ENCODE assay signal across 8 mouse cellular contexts in the genomic region with DNA sequence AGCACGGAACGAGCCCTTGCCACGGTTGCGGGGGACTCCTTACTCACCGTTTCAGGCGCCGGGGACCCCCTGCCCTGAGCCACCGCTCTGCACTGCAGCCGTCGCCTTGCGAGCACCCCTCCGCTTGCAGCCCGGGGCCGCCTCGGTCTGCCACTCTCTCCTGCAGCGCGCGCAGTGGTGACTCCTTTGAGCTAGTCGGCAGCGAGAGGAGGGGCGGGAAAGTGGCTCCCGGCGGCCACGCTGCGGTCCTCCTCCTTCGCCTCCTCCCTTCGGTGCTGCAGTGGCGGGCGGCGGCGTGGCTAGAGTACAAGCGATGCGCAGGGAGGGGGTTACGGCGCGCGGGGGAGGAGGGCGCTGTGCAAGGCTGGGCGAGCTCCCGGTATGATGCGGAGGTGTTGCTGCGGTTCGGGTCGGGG. TPM values are rescaled to one million over a fixed set of nuclear protein-coding genes. Genes with fewer than 3 reads are reported as not detected.
DNase-seq lines count a peak whose midpoint lies in the region; ATAC-seq lines count a peak whose summit lies in the region.

Sv2c (minus strand) TSS at position 177 of the 416 bp plus-strand sequence.

- no peak for ATAC-seq in heart, embryonic 12.5 days (ENCODE audit: insufficient number of reproducible peaks, low FRiP score)
- ATAC-seq in embryonic facial prominence, embryonic 15.5 days (ENCODE audit: insufficient number of reproducible peaks, low FRiP score, low TSS enrichment, low read depth), result peak; percentile 57; the same call in 1 of the 2 replicates
- peak; percentile 77 for ATAC-seq in hindbrain, embryonic 13.5 days (ENCODE audit: low FRiP score)
- ATAC-seq in neural tube, embryonic 14.5 days (ENCODE audit: low read depth), result peak; percentile 72
- no peak for ATAC-seq in erythroid progenitor cell, adult 5-6 weeks (replicated peaks; ENCODE audit: low FRiP score, poor library complexity, severe bottlenecking)

- no peak for DNase-seq in heart, adult 8-10 months (ENCODE audit: low spot score)
- DNase-seq in adrenal gland, adult 2 months, result peak; percentile 49
- DNase-seq in limb, embryonic 10.5 days (ENCODE audit: low spot score), result peak; percentile 83

- H3K4me1 ChIP-seq in heart, embryonic 12.5 days (replicated peaks), result peaks cover 31% of the 10 kb centered on the region
- H3K4me1 ChIP-seq in embryonic facial prominence, embryonic 15.5 days, result peaks cover 30% of the 10 kb centered on the region
- peaks cover 36% of the 10 kb centered on the region for H3K4me1 ChIP-seq in hindbrain, embryonic 13.5 days (replicated peaks)
- peaks cover 32% of the 10 kb centered on the region for H3K4me1 ChIP-seq in limb, embryonic 10.5 days
- H3K4me1 ChIP-seq in neural tube, embryonic 14.5 days (ENCODE audit: control insufficient read depth, insufficient read depth, low read length), result no peaks in the 10 kb centered on the region; the same call in 1 of the 2 replicates

- peak within 1 kb of the TSS; percentile 33 for H3K9ac ChIP-seq in heart, embryonic 12.5 days
- H3K9ac ChIP-seq in embryonic facial prominence, embryonic 15.5 days, result no peak within 1 kb of the TSS
- H3K9ac ChIP-seq in hindbrain, embryonic 13.5 days, result peak within 1 kb of the TSS; percentile 75
- H3K9ac ChIP-seq in neural tube, embryonic 14.5 days (replicated peaks; ENCODE audit: low read depth, low read length), result peak within 1 kb of the TSS; percentile 62

- H3K27ac ChIP-seq in heart, embryonic 12.5 days (ENCODE audit: poor library complexity, severe bottlenecking), result no peak within 1 kb of the TSS
- no peak within 1 kb of the TSS for H3K27ac ChIP-seq in embryonic facial prominence, embryonic 15.5 days (replicated peaks)
- H3K27ac ChIP-seq in hindbrain, embryonic 13.5 days, result peak within 1 kb of the TSS; percentile 92
- peak within 1 kb of the TSS; percentile 70 for H3K27ac ChIP-seq in limb, embryonic 10.5 days
- peak within 1 kb of the TSS; percentile 88 for H3K27ac ChIP-seq in neural tube, embryonic 14.5 days (ENCODE audit: low read depth, low read length)

- H3K4me3 ChIP-seq in heart, embryonic 12.5 days, result peak within 1 kb of the TSS; percentile 53
- peak within 1 kb of the TSS; percentile 47 for H3K4me3 ChIP-seq in embryonic facial prominence, embryonic 15.5 days (replicated peaks)
- peak within 1 kb of the TSS; percentile 60 for H3K4me3 ChIP-seq in hindbrain, embryonic 13.5 days
- H3K4me3 ChIP-seq in limb, embryonic 10.5 days, result peak within 1 kb of the TSS; percentile 62
- peak within 1 kb of the TSS; percentile 58 for H3K4me3 ChIP-seq in neural tube, embryonic 14.5 days (ENCODE audit: low read depth, low read length)

- no peaks in the 10 kb centered on the region for H3K36me3 ChIP-seq in heart, embryonic 12.5 days
- no peaks in the 10 kb centered on the region for H3K36me3 ChIP-seq in embryonic facial prominence, embryonic 15.5 days
- no peaks in the 10 kb centered on the region for H3K36me3 ChIP-seq in hindbrain, embryonic 13.5 days
- no peaks in the 10 kb centered on the region for H3K36me3 ChIP-seq in limb, embryonic 10.5 days
- H3K36me3 ChIP-seq in neural tube, embryonic 14.5 days (ENCODE audit: control insufficient read depth, insufficient read depth, low read length), result no peaks in the 10 kb centered on the region

- peak within 1 kb of the TSS; percentile 99 for H3K4me2 ChIP-seq in heart, embryonic 12.5 days
- H3K4me2 ChIP-seq in embryonic facial prominence, embryonic 15.5 days (replicated peaks), result peak within 1 kb of the TSS; percentile 85
- H3K4me2 ChIP-seq in hindbrain, embryonic 13.5 days, result peak within 1 kb of the TSS; percentile 89
- peak within 1 kb of the TSS; percentile 76 for H3K4me2 ChIP-seq in neural tube, embryonic 14.5 days (ENCODE audit: low read depth, low read length)

- WGBS in heart, embryonic 12.5 days, result under 1% methylated on average over 39 of the region's 44 CpGs
- WGBS in embryonic facial prominence, embryonic 15.5 days, result under 1% methylated on average over 41 of the region's 44 CpGs
- under 1% methylated on average over 44 of the region's 44 CpGs for WGBS in hindbrain, embryonic 13.5 days
- under 1% methylated on average over 34 of the region's 44 CpGs for WGBS in limb, embryonic 10.5 days
- 2% methylated on average over 43 of the region's 44 CpGs for WGBS in neural tube, embryonic 14.5 days

- H3K27me3 ChIP-seq in heart, embryonic 12.5 days (replicated peaks), result peaks cover 76% of the 10 kb centered on the region
- H3K27me3 ChIP-seq in embryonic facial prominence, embryonic 15.5 days, result peaks cover 70% of the 10 kb centered on the region
- H3K27me3 ChIP-seq in hindbrain, embryonic 13.5 days, result peaks cover 31% of the 10 kb centered on the region
- peaks cover 90% of the 10 kb centered on the region for H3K27me3 ChIP-seq in limb, embryonic 10.5 days (ENCODE audit: low read depth, poor library complexity, severe bottlenecking)
- peaks cover 4% of the 10 kb centered on the region; the same call in 1 of the 2 replicates for H3K27me3 ChIP-seq in neural tube, embryonic 14.5 days (ENCODE audit: control insufficient read depth, insufficient read depth, low read length)

- H3K9me3 ChIP-seq in heart, embryonic 12.5 days (replicated peaks), result no peaks in the 10 kb centered on the region
- no peaks in the 10 kb centered on the region for H3K9me3 ChIP-seq in embryonic facial prominence, embryonic 15.5 days (replicated peaks)
- no peaks in the 10 kb centered on the region for H3K9me3 ChIP-seq in hindbrain, embryonic 13.5 days
- no peaks in the 10 kb centered on the region for H3K9me3 ChIP-seq in limb, embryonic 10.5 days (replicated peaks)
- H3K9me3 ChIP-seq in neural tube, embryonic 14.5 days (ENCODE audit: control insufficient read depth, low read length), result no peaks in the 10 kb centered on the region

RNA-seq across cellular contexts. Expression of gene Sv2c, which starts in this region (rescaled TPM):
- polyA plus RNA-seq in heart, embryonic 12.5 days (2016; fragmentation: Nextera tagmentation; extraction: Ambion mirVana), result 0.64 and 1.3 TPM in 2 replicates
- under 1 TPM; 0.25 to 0.83 (median 0.35) TPM for total RNA-seq in heart, adult 8-10 months (2022)
- total RNA-seq in adrenal gland, adult 2 months (2021), result 1 to 10 TPM in 1 of 2 experiments, under 1 TPM in 1; 0.89 to 1.1 TPM
- polyA plus RNA-seq in adrenal gland, adult 2 months (2012; rRNA removed), result 0.12 and 0.27 TPM in 2 replicates
- polyA plus RNA-seq in embryonic facial prominence, embryonic 15.5 days (2015; fragmentation: Nextera tagmentation; extraction: Ambion mirVana), result 2.0 and 2.6 TPM in 2 replicates
- polyA plus RNA-seq in hindbrain, embryonic 13.5 days (2015; fragmentation: Nextera tagmentation; extraction: Ambion mirVana), result 18.6 and 21.6 TPM in 2 replicates
- polyA plus RNA-seq in limb, embryonic 10.5 days (2016; fragmentation: Nextera tagmentation; extraction: Ambion mirVana), result 0.75 and 0.77 TPM in 2 replicates
- polyA plus RNA-seq in neural tube, embryonic 14.5 days (2014; fragmentation: Nextera tagmentation; extraction: Ambion mirVana), result 53.9 and 58.0 TPM in 2 replicates
- total RNA-seq in erythroid progenitor cell, adult 5-6 weeks (2015; ENCODE audit: low replicate concordance), result not detected in 2 replicates
- total RNA-seq in erythroid progenitor cell, adult 5-6 weeks (2017; ENCODE audit: low replicate concordance), result not detected in 2 replicates

Comparison
In these comparisons a context has a peak if more than half of its experiments do, and no peak if none do; other contexts are left out.
1. Peak in DNase-seq, H3K4me3 ChIP-seq and H3K27ac ChIP-seq in limb, embryonic 10.5 days; RNA of the gene not detected or under 1 TPM.
2. ATAC-seq: peak in embryonic facial prominence, embryonic 15.5 days (single experiment), hindbrain, embryonic 13.5 days (single experiment) and neural tube, embryonic 14.5 days (single experiment); none in heart, embryonic 12.5 days (single experiment) and erythroid progenitor cell, adult 5-6 weeks (single experiment).
3. H3K27ac ChIP-seq: peak in hindbrain, embryonic 13.5 days (single experiment) and neural tube, embryonic 14.5 days (single experiment); none in heart, embryonic 12.5 days (single experiment) and embryonic facial prominence, embryonic 15.5 days (single experiment).
4. Peak in every context shown above with its lines, with median percentiles within 50 percentile points of each other: H3K4me2 ChIP-seq and H3K4me3 ChIP-seq.